Mouse (Mus musculus) neural tube, embryonic 12.5 days (tissue): ENCODE data around the gene Dedd2. TPM values are rescaled to one million over a fixed set of nuclear protein-coding genes. Genes with fewer than 3 reads are reported as not detected.

ENCODE experiments used
- ATAC-seq: fragments of 200-750 bp; cut with Nextera tagmentation; 2 replicates; pipeline ENCODE4 v1.8.0; 2017; ENCODE audit warnings: low read depth, mild to moderate bottlenecking, moderate TSS enrichment, moderate library complexity; ENCODE audit not compliant: low FRiP score
- H3K27ac ChIP-seq: fragments of 300-500 bp; sonication (generic); 2 replicates; pipeline ENCODE4 v1.5.1; 2016
- H3K27me3 ChIP-seq: fragments of 300-500 bp; sonication (generic); replicated peaks from 2 replicates; pipeline ENCODE4 v1.6.1; 2016; ENCODE audit warnings: mild to moderate bottlenecking
- H3K36me3 ChIP-seq: fragments of 300-500 bp; sonication (generic); 2 replicates; pipeline ENCODE4 v1.6.1; 2016; ENCODE audit warnings: mild to moderate bottlenecking
- H3K4me1 ChIP-seq: fragments of 300-500 bp; sonication (generic); 2 replicates; pipeline ENCODE4 v1.6.1; 2016
- H3K4me2 ChIP-seq: fragments of 300-500 bp; sonication (generic); replicated peaks from 2 replicates; pipeline ENCODE4 v1.6.1; 2016; ENCODE audit warnings: mild to moderate bottlenecking
- H3K4me3 ChIP-seq: fragments of 300-500 bp; sonication (generic); 2 replicates; pipeline ENCODE4 v1.5.1; 2016
- H3K9ac ChIP-seq: fragments of 300-500 bp; sonication (generic); 2 replicates; pipeline ENCODE4 v1.6.1; 2016; ENCODE audit warnings: mild to moderate bottlenecking
- H3K9me3 ChIP-seq: fragments of 300-500 bp; sonication (generic); 2 replicates; pipeline ENCODE4 v1.6.1; 2016; ENCODE audit warnings: mild to moderate bottlenecking
- WGBS: fragments of 180-500 bp; shearing (Covaris S2); methylation state at CpG from one replicate; pipeline ENCODE4 v1.1.7; 2016; 5-methylcytosine and 5-hydroxymethylcytosine counted together
- polyA plus RNA-seq: library from polyadenylated mRNA; unstranded; fragments of >200 nt; fragmentation: Nextera tagmentation; extraction: Ambion mirVana; gene quantifications from 2 replicates; pipeline ENCODE4 v1.2.1, GENCODE M21; 2016

Dedd2 gene
- polyA plus RNA-seq, 1 experiment from 2014 or later: 15.5 TPM

GRCm38 (mm10) chr7:25222275-25222967 is 2.0 kb upstream of the Dedd2 start:
- H3K36me3 ChIP-seq: peaks cover 40% of the 10 kb centered on the region
- no peak overlapping the region for H3K27ac ChIP-seq
- H3K4me1 ChIP-seq: peaks cover 35% of the 10 kb centered on the region
- no peaks in the 10 kb centered on the region for H3K27me3 ChIP-seq
- ATAC-seq: no peak
- H3K4me2 ChIP-seq: peak overlapping the region; percentile 98
- peak overlapping the region; percentile 49; the same call in 1 of the 2 replicates for H3K4me3 ChIP-seq
- 92% methylated on average over 10 of the region's 10 CpGs for WGBS
- H3K9ac ChIP-seq: 0 out of 2 replicates have a peak overlapping the region, but pooled peaks have one; percentile 54
- H3K9me3 ChIP-seq: no peaks in the 10 kb centered on the region

GRCm38 (mm10) chr7:25221102-25221883 is 878 bp upstream of the Dedd2 start, which contains the start of gene Zfp526:
Gene Zfp526 (plus strand): TSS chr7:25221425.
- H3K4me2 ChIP-seq: peak within 1 kb of the TSS; percentile 98
- H3K4me3 ChIP-seq: peak within 1 kb of the TSS; percentile 49
- H3K9me3 ChIP-seq: no peaks in the 10 kb centered on the region
- H3K9ac ChIP-seq: peak within 1 kb of the TSS; percentile 54
- peak; percentile 93 for ATAC-seq
- H3K27me3 ChIP-seq: no peaks in the 10 kb centered on the region
- H3K36me3 ChIP-seq: peaks cover 29% of the 10 kb centered on the region
- H3K27ac ChIP-seq: peak within 1 kb of the TSS; percentile 4; the same call in 1 of the 2 replicates
- WGBS: under 1% methylated on average over 45 of the region's 45 CpGs
- H3K4me1 ChIP-seq: peaks cover 35% of the 10 kb centered on the region

GRCm38 (mm10) chr7:25219756-25220456 is 509 bp downstream of the Dedd2 start:
- peak overlapping the region; percentile 98 for H3K4me2 ChIP-seq
- ATAC-seq: peak; percentile 73
- H3K9me3 ChIP-seq: no peaks in the 10 kb centered on the region
- WGBS: 3% methylated on average over 31 of the region's 31 CpGs
- H3K27me3 ChIP-seq: no peaks in the 10 kb centered on the region
- H3K36me3 ChIP-seq: peaks cover 15% of the 10 kb centered on the region
- H3K27ac ChIP-seq: no peak overlapping the region; the same call in 1 of the 2 replicates
- H3K4me3 ChIP-seq: peak overlapping the region; percentile 49
- H3K4me1 ChIP-seq: peaks cover 35% of the 10 kb centered on the region
- peak overlapping the region; percentile 64 for H3K9ac ChIP-seq

GRCm38 (mm10) chr7:25219416-25219750 is 1.0 kb downstream of the Dedd2 start:
- no peaks in the 10 kb centered on the region for H3K27me3 ChIP-seq
- peaks cover 10% of the 10 kb centered on the region for H3K36me3 ChIP-seq
- H3K9me3 ChIP-seq: no peaks in the 10 kb centered on the region
- peak; percentile 28 for ATAC-seq
- peak overlapping the region; percentile 64 for H3K9ac ChIP-seq
- no peak overlapping the region for H3K27ac ChIP-seq
- peak overlapping the region; percentile 49 for H3K4me3 ChIP-seq
- under 1% methylated on average over 16 of the region's 16 CpGs for WGBS
- H3K4me2 ChIP-seq: peak overlapping the region; percentile 98
- H3K4me1 ChIP-seq: peaks cover 35% of the 10 kb centered on the region

GRCm38 (mm10) chr7:25218705-25219415 is 1.6 kb downstream of the Dedd2 start:
- H3K4me2 ChIP-seq: peak overlapping the region; percentile 98
- no peaks in the 10 kb centered on the region for H3K9me3 ChIP-seq
- H3K4me3 ChIP-seq: peak overlapping the region; percentile 49
- peak overlapping the region; percentile 64 for H3K9ac ChIP-seq
- peaks cover 4% of the 10 kb centered on the region for H3K36me3 ChIP-seq
- H3K4me1 ChIP-seq: peaks cover 35% of the 10 kb centered on the region
- H3K27ac ChIP-seq: no peak overlapping the region
- H3K27me3 ChIP-seq: no peaks in the 10 kb centered on the region
- WGBS: under 1% methylated on average over 53 of the region's 53 CpGs
- ATAC-seq: peak; percentile 25

- H3K9ac ChIP-seq: no peak overlapping the region
- ATAC-seq: no peak
- 63% methylated on average over 12 of the region's 12 CpGs for WGBS
- peak overlapping the region; percentile 98 for H3K4me2 ChIP-seq
- no peak overlapping the region for H3K4me3 ChIP-seq
- no peaks in the 10 kb centered on the region for H3K9me3 ChIP-seq
- no peak overlapping the region for H3K27ac ChIP-seq
- H3K27me3 ChIP-seq: no peaks in the 10 kb centered on the region
- peaks cover 33% of the 10 kb centered on the region for H3K4me1 ChIP-seq
- no peaks in the 10 kb centered on the region; the same call in 1 of the 2 replicates for H3K36me3 ChIP-seq
Observed at GRCm38 (mm10) chr7:25217653-25218395, 2.6 kb downstream of the Dedd2 start.

GRCm38 (mm10) chr7:25214172-25214571 is 6.2 kb downstream of the Dedd2 start:
- no peaks in the 10 kb centered on the region for H3K9me3 ChIP-seq
- no peaks in the 10 kb centered on the region for H3K27me3 ChIP-seq
- no peak overlapping the region for H3K4me3 ChIP-seq
- H3K36me3 ChIP-seq: peaks cover 22% of the 10 kb centered on the region
- H3K9ac ChIP-seq: no peak overlapping the region
- H3K4me1 ChIP-seq: peaks cover 10% of the 10 kb centered on the region
- no peak overlapping the region for H3K4me2 ChIP-seq
- WGBS: 98% methylated on average over 2 of the region's 2 CpGs
- no peak for ATAC-seq
- H3K27ac ChIP-seq: no peak overlapping the region

GRCm38 (mm10) chr7:25213099-25213498 is 7.3 kb downstream of the Dedd2 start:
- H3K36me3 ChIP-seq: peaks cover 31% of the 10 kb centered on the region
- WGBS: 80% methylated on average over 3 of the region's 3 CpGs
- ATAC-seq: no peak

GRCm38 (mm10) chr7:25210482-25210881 is 9.9 kb downstream of the Dedd2 start:
- ATAC-seq: no peak
- Histone ChIP-seq H3K4me3 (no peak overlapping the region), H3K9ac (no peak overlapping the region), H3K4me2 (no peak overlapping the region), H3K9me3 (no peaks in the 10 kb centered on the region), H3K4me1 (no peaks in the 10 kb centered on the region), H3K27me3 (no peaks in the 10 kb centered on the region), H3K36me3 (peaks cover 31% of the 10 kb centered on the region), H3K27ac (no peak overlapping the region)
- WGBS: 82% methylated on average over 4 of the region's 4 CpGs

More at GRCm38 (mm10) chr7:25213099-25213498, 7.3 kb downstream of the Dedd2 start:
- Histone ChIP-seq H3K9me3 (no peaks in the 10 kb centered on the region), H3K9ac (no peak overlapping the region), H3K4me2 (no peak overlapping the region), H3K4me3 (no peak overlapping the region), H3K27ac (no peak overlapping the region), H3K27me3 (no peaks in the 10 kb centered on the region), H3K4me1 (peaks cover 2% of the 10 kb centered on the region; the same call in 1 of the 2 replicates)

- Histone ChIP-seq H3K4me3 (no peak overlapping the region), H3K27ac (no peak overlapping the region), H3K4me2 (no peak overlapping the region), H3K4me1 (no peaks in the 10 kb centered on the region), H3K27me3 (no peaks in the 10 kb centered on the region), H3K9me3 (no peaks in the 10 kb centered on the region), H3K9ac (no peak overlapping the region), H3K36me3 (peaks cover 35% of the 10 kb centered on the region)
- no peak for ATAC-seq
- 76% methylated on average over 3 of the region's 3 CpGs for WGBS
Observed at GRCm38 (mm10) chr7:25209161-25209622, 11.2 kb downstream of the Dedd2 start.
